Mouse (Mus musculus) duodenum, adult 2 months (tissue): ENCODE results near the gene Tmem253. TPM values are rescaled to one million over a fixed set of nuclear protein-coding genes. Genes with fewer than 3 reads are reported as not detected.

Experiments
- polyA plus RNA-seq: library from polyadenylated mRNA; depleted of rRNA; stranded (reverse); fragments of >200 nt; gene quantifications from 2 replicates; pipeline ENCODE4 v1.2.3, GENCODE M21; 2012; ENCODE audit warnings: low replicate concordance; rRNA removed

The Tmem253 gene
- polyA plus RNA-seq, result 93.4 and 133 TPM in 2 replicates

GRCm38 (mm10) chr14:52015445-52016100 lies at the start of gene Tmem253:
Tmem253 (plus strand) TSS chr14:52015658.

DNA sequence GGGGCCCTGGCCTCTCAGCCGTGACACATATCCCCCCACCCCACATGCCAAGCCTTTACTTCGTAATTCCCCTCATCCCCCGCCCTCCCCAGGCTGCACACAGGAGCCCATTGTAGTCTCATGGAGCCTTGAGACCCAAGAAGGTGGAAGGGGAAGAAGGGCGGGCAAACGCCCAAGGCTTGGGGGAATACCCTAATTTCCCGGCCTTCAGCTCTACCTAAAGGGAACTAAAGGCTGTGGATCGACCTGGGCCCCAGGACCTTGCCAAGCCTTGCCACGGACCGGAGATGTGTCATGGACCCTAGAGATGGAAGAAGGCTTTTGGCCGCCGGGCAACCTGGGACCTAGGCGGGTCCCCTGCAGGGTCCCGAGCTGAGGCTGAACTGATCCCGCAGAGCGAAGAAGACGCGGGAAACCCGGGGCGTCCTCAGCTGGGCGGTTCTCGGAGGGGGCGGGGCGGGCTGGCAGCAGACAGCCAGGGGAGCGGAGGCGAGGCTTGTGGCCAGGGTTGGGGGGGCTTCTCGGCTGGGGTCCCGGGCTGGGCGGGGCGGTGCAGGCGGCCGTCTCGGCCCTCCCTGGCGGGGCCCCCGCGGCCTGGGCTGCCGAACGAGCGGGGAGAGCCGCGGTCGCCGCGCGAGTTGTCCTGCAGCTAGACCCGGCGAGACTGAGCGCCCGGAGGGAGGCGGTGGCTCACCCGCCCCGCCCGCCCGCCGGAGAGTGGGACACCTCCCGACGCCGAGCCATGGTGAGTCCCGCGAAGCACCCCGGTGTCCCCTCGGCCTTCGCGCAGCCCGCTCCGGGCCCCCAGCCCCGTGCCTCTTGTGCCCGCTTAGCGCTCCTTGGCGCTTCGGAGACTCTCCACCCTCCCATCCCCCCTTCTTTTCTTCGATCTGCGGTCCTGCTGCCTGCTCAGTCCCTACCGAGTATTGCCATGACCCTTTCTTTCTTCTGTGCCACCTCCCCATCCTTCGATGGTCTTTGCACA lies 30.9 kb upstream of the Tmem253 start, which contains the start of gene Arhgef40:
Gene Arhgef40 (plus strand): TSS at position 473 of the 985 bp plus-strand sequence.

GRCm38 (mm10) chr14:52020486-52021137 lies 5.2 kb downstream of the Tmem253 start, which contains the start of gene Zfp219:
Zfp219 (minus strand) TSS chr14:52020733.

DNA sequence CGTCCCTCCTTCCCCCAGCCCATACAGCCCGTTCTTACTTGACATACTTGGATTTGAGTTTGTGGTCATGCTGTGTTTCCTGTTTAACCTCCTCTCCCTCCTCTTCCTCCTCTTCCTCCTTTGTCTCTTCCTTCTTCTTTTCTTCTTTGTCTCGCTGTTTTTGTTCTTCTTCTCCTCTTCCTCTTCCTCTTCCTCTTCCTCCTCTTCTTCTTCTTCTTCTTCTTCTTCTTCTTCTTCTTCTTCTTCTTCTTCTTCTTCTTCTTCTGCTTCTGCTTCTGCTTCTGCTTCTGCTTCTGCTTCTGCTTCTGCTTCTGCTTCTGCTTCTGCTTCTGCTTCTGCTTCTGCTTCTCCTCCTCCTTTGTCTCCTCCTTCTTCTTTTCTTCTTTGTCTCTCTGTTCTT lies 26.9 kb downstream of the Tmem253 start, which contains the start of gene Olfr221:
Gene Olfr221 (minus strand): TSS at position 101 of the 400 bp plus-strand sequence.

Other genes with a start within 250 kb of the Tmem253 start
- gene Ang4, start 242.1 kb upstream of the Tmem253 start, polyA plus RNA-seq, result 36.8 and 128 TPM in 2 replicates
- gene AY358078, start 215.6 kb upstream of the Tmem253 start, polyA plus RNA-seq, result not detected in 2 replicates
- not detected in 2 replicates for gene Ear6, start 162.0 kb upstream of the Tmem253 start, polyA plus RNA-seq
- gene Mettl17, start 130.8 kb upstream of the Tmem253 start, polyA plus RNA-seq, result 27.0 and 44.2 TPM in 2 replicates
- 0.19 and 0.39 TPM in 2 replicates for gene Slc39a2, start 122.8 kb upstream of the Tmem253 start, polyA plus RNA-seq
- gene Ndrg2, start 101.5 kb upstream of the Tmem253 start, polyA plus RNA-seq, result 50.1 and 71.8 TPM in 2 replicates
- gene Tppp2, start 97.2 kb upstream of the Tmem253 start, polyA plus RNA-seq, result not detected in 2 replicates
- gene Rnase13, start 92.9 kb upstream of the Tmem253 start, polyA plus RNA-seq, result not detected in 2 replicates
- 22.0 and 27.8 TPM in 2 replicates for gene Arhgef40, start 30.9 kb upstream of the Tmem253 start, polyA plus RNA-seq
- 69.3 and 77.5 TPM in 2 replicates for gene Zfp219, start 5.1 kb downstream of the Tmem253 start, polyA plus RNA-seq
- not detected in 2 replicates for gene Olfr221, start 26.8 kb downstream of the Tmem253 start, polyA plus RNA-seq
- 17.5 and 30.5 TPM in 2 replicates for gene Hnrnpc, start 88.4 kb downstream of the Tmem253 start, polyA plus RNA-seq
- gene Rpgrip1, start 95.0 kb downstream of the Tmem253 start, polyA plus RNA-seq, result 0.44 and 10.3 TPM in 2 replicates
- 3.4 and 4.0 TPM in 2 replicates for gene Supt16, start 181.8 kb downstream of the Tmem253 start, polyA plus RNA-seq
- gene Chd8, start 242.1 kb downstream of the Tmem253 start, polyA plus RNA-seq, result 12.6 and 13.0 TPM in 2 replicates